Mouse (Mus musculus) cerebellum, adult 2 months (tissue): ENCODE measurements around the gene Robo2. TPM values are rescaled to one million over a fixed set of nuclear protein-coding genes. Genes with fewer than 3 reads are reported as not detected.

Experiments used
- DNase-seq, 2 experiments: peaks; one replicate each; pipeline ENCODE4 v3.0.0; 2021
- H3K27ac ChIP-seq: fragments of 200-500 bp; 2 replicates; pipeline ENCODE4 v1.5.1; 2012; ENCODE audit warnings: low read length, control low read depth, inconsistent platforms; ENCODE audit not compliant: insufficient read depth
- H3K27me3 ChIP-seq: fragments of 200-500 bp; 2 replicates; pipeline ENCODE4 v1.6.1; 2012; ENCODE audit warnings: inconsistent platforms, mild to moderate bottlenecking, low read length, moderate library complexity; ENCODE audit not compliant: control insufficient read depth, insufficient read depth
- H3K4me1 ChIP-seq: fragments of 200-500 bp; 2 replicates; pipeline ENCODE4 v1.6.1; 2011; ENCODE audit warnings: low read length; ENCODE audit not compliant: control insufficient read depth, insufficient read depth
- H3K4me3 ChIP-seq: fragments of 200-500 bp; replicated peaks from 2 replicates; pipeline ENCODE3; 2011; ENCODE audit warnings: mild to moderate bottlenecking, low read depth, low read length, control low read depth; ENCODE audit not compliant: insufficient read depth
- CTCF ChIP-seq: fragments of 200-500 bp; IDR thresholded peaks from 2 replicates; pipeline ENCODE4 v1.5.1; 2011; ENCODE audit warnings: low read depth, mild to moderate bottlenecking, control low read depth, low read length, moderate library complexity, borderline replicate concordance; ENCODE audit not compliant: insufficient read depth
- POLR2A ChIP-seq: fragments of 200-500 bp; IDR thresholded peaks from 2 replicates; pipeline ENCODE4 v1.6.1; 2011; ENCODE audit warnings: low read length, control low read depth, borderline replicate concordance; ENCODE audit not compliant: insufficient read depth
- WGBS: fragments of 180-500 bp; shearing (Covaris S2); methylation state at CpG from one replicate; pipeline ENCODE4 v1.1.7; 2018; 5-methylcytosine and 5-hydroxymethylcytosine counted together
- polyA plus RNA-seq: library from polyadenylated mRNA; depleted of rRNA; stranded (reverse); fragments of >200 nt; gene quantifications from 2 replicates; pipeline ENCODE4 v1.2.3, GENCODE M21; 2012

The Robo2 gene
- polyA plus RNA-seq, 1 experiment, result 20.1 TPM

DNA sequence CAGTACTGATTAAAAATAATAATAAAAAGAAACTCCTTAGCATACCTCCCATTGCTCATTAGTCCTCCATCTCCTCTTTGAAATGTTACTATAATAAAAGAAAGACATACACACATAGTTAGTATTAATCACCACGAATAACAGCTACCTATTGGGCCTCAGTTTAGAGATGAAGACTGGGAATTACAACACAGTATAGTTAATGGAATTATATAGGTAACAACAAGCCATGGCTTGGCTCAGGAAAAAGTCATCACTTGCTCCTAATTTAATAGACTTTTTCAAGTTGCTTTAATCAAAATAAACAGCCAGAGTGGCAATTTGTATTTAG lies 471.4 kb downstream of the Robo2 start:
- DNase-seq, result no peak
- WGBS, result 82% methylated on average over 1 of the region's 1 CpGs
- Histone ChIP-seq H3K4me3 (no peak overlapping the region), H3K4me1 (no peaks in the 10 kb centered on the region), H3K27me3 (no peaks in the 10 kb centered on the region), H3K27ac (no peak overlapping the region)
- TF ChIP-seq CTCF, result no peak
- no peak for TF ChIP-seq POLR2A

DNA sequence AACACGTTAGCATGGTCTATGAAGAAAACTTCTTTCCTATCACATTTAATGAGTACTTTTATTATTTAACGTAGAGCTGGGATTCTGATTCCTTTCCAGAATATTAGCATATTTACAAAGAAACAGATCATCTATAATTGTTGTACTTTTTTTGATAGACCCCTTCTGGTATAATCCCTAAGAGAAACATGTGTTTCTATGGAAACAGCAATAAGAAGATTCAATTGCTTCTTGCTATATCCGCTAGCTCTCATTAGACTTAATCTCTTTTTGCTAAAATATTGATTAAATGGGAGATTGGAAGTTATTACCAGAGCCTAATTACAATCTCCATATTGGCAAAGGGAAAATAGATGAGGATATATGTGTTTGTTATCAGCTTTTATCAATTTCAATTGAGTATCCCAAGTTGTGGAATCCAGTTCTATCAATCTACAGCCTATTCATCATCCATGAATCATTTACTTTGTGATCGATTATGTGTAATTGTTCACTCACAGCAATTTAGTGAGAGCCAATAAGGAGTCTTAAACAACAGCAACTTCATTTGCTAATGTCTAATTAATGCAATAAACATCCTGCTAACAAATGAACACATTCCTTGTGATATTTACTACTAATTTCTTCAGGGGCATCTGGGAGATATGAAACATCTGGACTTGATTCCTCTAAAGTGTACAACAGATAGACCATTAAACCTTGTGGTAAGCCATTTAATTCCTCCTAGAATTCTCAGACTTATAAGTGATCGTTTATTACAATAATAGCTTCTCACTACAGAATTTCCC lies 472.0 kb downstream of the Robo2 start:
- Histone ChIP-seq H3K4me1 (no peaks in the 10 kb centered on the region), H3K4me3 (no peak overlapping the region), H3K27ac (no peak overlapping the region), H3K27me3 (no peaks in the 10 kb centered on the region)
- WGBS, result 89% methylated on average over 5 of the region's 5 CpGs
- TF ChIP-seq CTCF (no peak), POLR2A (no peak)
- DNase-seq, result no peak

DNA sequence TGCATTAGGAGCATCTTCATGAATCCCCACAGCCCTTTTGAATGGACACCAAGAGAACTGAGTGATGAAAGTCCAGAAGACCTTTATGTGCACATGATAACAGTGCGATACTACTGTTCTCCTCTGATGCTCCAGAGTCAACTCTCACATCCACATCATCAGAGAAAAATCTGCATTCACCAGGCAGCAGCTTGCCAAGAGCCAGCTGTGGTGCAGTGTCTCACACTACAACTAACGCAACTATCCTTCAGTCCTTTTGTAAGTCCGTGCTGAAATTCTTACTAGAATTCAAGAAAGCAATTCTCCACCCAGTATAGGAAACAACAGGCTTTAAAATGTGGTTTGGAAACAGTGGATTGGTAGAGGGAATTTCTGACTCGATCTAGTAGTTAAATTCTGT lies 481.3 kb downstream of the Robo2 start:
- TF ChIP-seq CTCF (no peak), POLR2A (no peak)
- no peak overlapping the region for H3K27ac ChIP-seq
- H3K27me3 ChIP-seq, result no peaks in the 10 kb centered on the region
- no peak overlapping the region for H3K4me3 ChIP-seq
- DNase-seq, result no peak
- H3K4me1 ChIP-seq, result no peaks in the 10 kb centered on the region
- 91% methylated on average over 4 of the region's 4 CpGs for WGBS

DNA sequence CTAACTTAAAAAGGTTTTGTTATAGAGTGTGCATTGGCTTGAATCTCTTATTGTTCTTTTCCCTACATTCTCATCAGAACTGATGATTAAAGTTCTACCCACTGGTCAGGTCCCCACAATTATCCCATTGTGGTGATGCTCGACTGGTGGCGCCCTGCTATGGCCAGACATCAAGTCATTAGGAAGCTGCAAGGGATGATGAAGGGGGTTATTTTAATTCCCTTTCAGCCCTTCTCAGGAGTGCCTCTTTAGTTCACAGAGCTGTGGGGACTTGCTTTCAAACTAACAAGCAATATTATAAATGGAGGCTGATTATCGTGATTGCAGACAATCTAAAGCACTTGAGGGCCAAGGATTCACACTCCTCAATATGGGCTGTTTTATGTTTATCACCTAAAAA lies 484.1 kb downstream of the Robo2 start:
- no peaks in the 10 kb centered on the region for H3K4me1 ChIP-seq
- no peaks in the 10 kb centered on the region for H3K27me3 ChIP-seq
- TF ChIP-seq POLR2A (no peak), CTCF (no peak)
- DNase-seq, result no peak
- no peak overlapping the region for H3K27ac ChIP-seq
- WGBS, result 62% methylated on average over 3 of the region's 3 CpGs
- H3K4me3 ChIP-seq, result no peak overlapping the region

DNA sequence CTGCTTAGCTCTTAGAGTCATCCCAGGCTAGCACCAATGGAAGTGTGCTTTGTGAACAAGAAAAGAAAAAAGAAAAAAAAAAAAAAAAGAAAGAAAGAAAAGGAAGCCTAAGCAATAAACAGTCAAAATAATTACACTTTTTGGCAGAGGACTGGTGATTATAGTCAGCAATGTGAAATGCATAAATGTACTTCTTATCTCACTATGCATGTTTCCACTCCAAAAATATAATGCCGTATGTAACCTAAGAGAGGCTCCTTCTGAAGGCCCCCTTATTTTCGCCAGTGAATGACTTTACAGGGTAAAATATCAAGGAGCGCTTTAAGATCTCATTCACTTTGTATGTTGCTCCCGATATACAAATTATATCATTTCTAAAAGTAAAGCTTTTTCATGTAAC lies 496.2 kb downstream of the Robo2 start:
- WGBS, result 96% methylated on average over 4 of the region's 4 CpGs
- no peak overlapping the region for H3K4me3 ChIP-seq
- no peaks in the 10 kb centered on the region for H3K27me3 ChIP-seq
- DNase-seq, result no peak
- no peak overlapping the region for H3K27ac ChIP-seq
- no peaks in the 10 kb centered on the region for H3K4me1 ChIP-seq
- TF ChIP-seq CTCF (no peak), POLR2A (no peak)

DNA sequence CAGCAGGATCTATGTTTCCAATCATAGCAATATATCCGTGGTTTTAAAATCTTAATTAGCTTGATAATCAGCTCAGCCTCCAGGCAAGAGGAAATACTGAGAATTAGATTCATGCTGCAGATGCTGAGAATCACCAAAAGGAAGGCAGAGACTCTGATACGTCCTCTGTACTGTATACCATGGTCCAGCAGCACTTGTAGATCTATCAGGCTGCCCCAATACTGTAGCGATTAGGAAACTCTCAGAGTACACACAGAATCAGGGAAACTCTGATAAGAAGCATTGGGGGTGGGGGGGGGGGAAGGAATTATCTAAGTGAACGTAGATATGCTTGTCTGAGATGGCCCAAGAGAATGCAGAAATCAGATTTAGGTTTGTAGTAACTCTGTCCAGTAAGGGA lies 496.7 kb downstream of the Robo2 start:
- no peaks in the 10 kb centered on the region for H3K27me3 ChIP-seq
- no peak for DNase-seq
- H3K27ac ChIP-seq, result no peak overlapping the region
- TF ChIP-seq POLR2A, result no peak
- no peak for TF ChIP-seq CTCF
- H3K4me3 ChIP-seq, result no peak overlapping the region
- H3K4me1 ChIP-seq, result no peaks in the 10 kb centered on the region
- WGBS, result 85% methylated on average over 4 of the region's 4 CpGs

DNA sequence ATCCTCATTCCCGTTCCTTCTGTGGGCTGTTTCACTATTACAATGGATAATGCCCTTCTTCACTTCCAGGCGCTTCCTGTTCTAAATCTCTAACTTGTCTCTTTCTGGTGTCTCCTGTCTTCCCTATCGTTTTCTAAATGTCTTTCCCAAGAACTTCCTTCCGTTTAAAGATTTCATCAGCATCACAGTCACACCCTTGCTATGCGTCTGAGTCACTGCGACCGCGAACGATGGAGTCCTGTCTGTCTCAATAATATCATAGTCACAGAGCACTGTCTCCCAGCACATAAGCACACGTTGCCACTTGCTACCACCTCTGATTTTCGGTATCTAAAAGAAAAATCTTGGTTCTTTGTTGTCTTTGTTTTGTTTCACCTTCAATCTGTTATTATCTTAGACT lies 503.1 kb downstream of the Robo2 start:
- no peak overlapping the region for H3K4me3 ChIP-seq
- DNase-seq, result no peak

DNA sequence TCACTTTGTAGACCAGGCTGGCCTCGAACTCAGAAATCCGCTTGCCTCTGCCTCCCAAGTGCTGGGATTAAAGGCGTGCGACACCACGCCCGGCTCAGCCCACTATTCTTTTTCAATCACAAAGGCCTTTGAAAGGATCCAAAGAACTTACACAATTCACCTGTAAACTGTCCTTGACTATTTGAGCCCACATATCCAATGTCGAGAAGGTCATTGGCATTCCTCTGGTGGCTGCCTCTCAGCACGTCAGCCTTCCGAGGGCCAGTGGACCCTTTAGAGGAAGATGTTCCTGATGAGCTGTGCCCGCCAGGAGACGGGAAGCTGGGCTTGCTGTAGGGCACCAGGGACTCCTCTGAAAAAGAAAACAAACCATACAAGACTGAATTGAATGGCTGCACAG lies 514.8 kb downstream of the Robo2 start:
- no peaks in the 10 kb centered on the region for H3K4me1 ChIP-seq
- no peak overlapping the region for H3K4me3 ChIP-seq
- TF ChIP-seq POLR2A (no peak), CTCF (no peak)
- H3K27me3 ChIP-seq, result no peaks in the 10 kb centered on the region
- no peak overlapping the region for H3K27ac ChIP-seq
- no peak for DNase-seq
- 94% methylated on average over 11 of the region's 11 CpGs for WGBS

More for the DNA sequence above, 503.1 kb downstream of the Robo2 start:
- WGBS, result 92% methylated on average over 11 of the region's 11 CpGs
- no peaks in the 10 kb centered on the region for H3K4me1 ChIP-seq
- TF ChIP-seq CTCF (no peak), POLR2A (no peak)
- H3K27ac ChIP-seq, result no peak overlapping the region
- no peaks in the 10 kb centered on the region for H3K27me3 ChIP-seq
